Mouse (Mus musculus): ENCODE results near the gene Rubcnl.

Gene Rubcnl

GRCm38 (mm10) chr14:75017877-75018825 lies 2.3 kb downstream of the Rubcnl start:
- DNase-seq (ENCODE audit: low read depth, low spot score) = no peak

GRCm38 (mm10) chr14:75018829-75019228 lies 3.0 kb downstream of the Rubcnl start:
- no peak for DNase-seq (ENCODE audit: low read depth, low spot score)

GRCm38 (mm10) chr14:75020581-75021253 lies 4.9 kb downstream of the Rubcnl start:
- DNase-seq (ENCODE audit: low read depth, low spot score) = peak; percentile 67

- DNase-seq (ENCODE audit: low read depth, low spot score) = no peak
Measured at GRCm38 (mm10) chr14:75022522-75022921, 6.7 kb downstream of the Rubcnl start.

GRCm38 (mm10) chr14:75024793-75025710 lies 9.2 kb downstream of the Rubcnl start:
- DNase-seq (ENCODE audit: low read depth, low spot score) = no peak

GRCm38 (mm10) chr14:75030764-75031163 lies 14.9 kb downstream of the Rubcnl start:
- DNase-seq (ENCODE audit: low read depth, low spot score) = no peak

- no peak for DNase-seq (ENCODE audit: low read depth, low spot score)
Measured at GRCm38 (mm10) chr14:75031999-75032575, 16.3 kb downstream of the Rubcnl start.

GRCm38 (mm10) chr14:75032742-75033141 lies 16.9 kb downstream of the Rubcnl start:
- DNase-seq (ENCODE audit: low read depth, low spot score) = no peak

GRCm38 (mm10) chr14:75034240-75034639 lies 18.4 kb downstream of the Rubcnl start:
- DNase-seq (ENCODE audit: low read depth, low spot score) = peak; percentile 45

GRCm38 (mm10) chr14:75035431-75035830 lies 19.6 kb downstream of the Rubcnl start:
- DNase-seq (ENCODE audit: low read depth, low spot score) = peak; percentile 16

- no peak for DNase-seq (ENCODE audit: low read depth, low spot score)
Measured at GRCm38 (mm10) chr14:75045184-75045583, 29.4 kb downstream of the Rubcnl start.

GRCm38 (mm10) chr14:75052451-75052850 lies 36.6 kb downstream of the Rubcnl start:
- no peak for DNase-seq (ENCODE audit: low read depth, low spot score)

GRCm38 (mm10) chr14:75054455-75055343 lies 38.9 kb downstream of the Rubcnl start:
- no peak for DNase-seq (ENCODE audit: low read depth, low spot score)

- no peak for DNase-seq (ENCODE audit: low read depth, low spot score)
Measured at GRCm38 (mm10) chr14:75056861-75057431, 41.1 kb downstream of the Rubcnl start.

- peak; percentile 49 for DNase-seq (ENCODE audit: low read depth, low spot score)
Measured at GRCm38 (mm10) chr14:75060562-75060961, 44.7 kb downstream of the Rubcnl start.

GRCm38 (mm10) chr14:75063936-75064335 lies 48.1 kb downstream of the Rubcnl start:
- peak; percentile 39 for DNase-seq (ENCODE audit: low read depth, low spot score)

- no peak for DNase-seq (ENCODE audit: low read depth, low spot score)
Measured at GRCm38 (mm10) chr14:75064520-75064919, 48.7 kb downstream of the Rubcnl start.

GRCm38 (mm10) chr14:75065211-75065610 lies 49.4 kb downstream of the Rubcnl start:
- no peak for DNase-seq (ENCODE audit: low read depth, low spot score)

- DNase-seq (ENCODE audit: low read depth, low spot score) = no peak
Measured at GRCm38 (mm10) chr14:75068430-75069112, 52.7 kb downstream of the Rubcnl start.

Data from brain, adult 2 months (tissue).